In genomic region chr12:102670848-102671247, GRCm38 (mm10) we compare ENCODE assay signal across 14 mouse cellular contexts. TPM values are rescaled to one million over a fixed set of nuclear protein-coding genes. Genes with fewer than 3 reads are reported as not detected.
DNase-seq lines count a peak whose midpoint lies in the region; ATAC-seq lines count a peak whose summit lies in the region.
"Had no signal": no experiment of that assay in that cellular context is flagged by ENCODE, and none has a peak within 500 bp of the region (broad histone marks: within the 10 kb centered on the region; RNA-seq: fewer than 3 reads in every experiment).

No protein-coding gene starts in this region.

- no peak overlapping the region for H3K27ac ChIP-seq in midbrain, embryonic 11.5 days (ENCODE audit: low read depth, low read length)
- H3K27ac ChIP-seq in midbrain, embryonic 16.5 days (ENCODE audit: low read length) = no peak overlapping the region
- no peak overlapping the region for H3K27ac ChIP-seq in forebrain, embryonic 15.5 days (replicated peaks)
- H3K27ac ChIP-seq: heart, embryonic 13.5 days; macrophage had no signal

- no peak overlapping the region for H3K4me2 ChIP-seq in midbrain, embryonic 11.5 days
- no peak overlapping the region for H3K4me2 ChIP-seq in midbrain, embryonic 16.5 days (ENCODE audit: low read length)
- no peak overlapping the region for H3K4me2 ChIP-seq in forebrain, embryonic 15.5 days (replicated peaks)
- H3K4me2 ChIP-seq: heart, embryonic 13.5 days; lung, embryonic 14.5 days had no signal

- H3K9ac ChIP-seq in midbrain, embryonic 11.5 days (ENCODE audit: low read length) = no peak overlapping the region
- H3K9ac ChIP-seq in midbrain, embryonic 16.5 days (ENCODE audit: low read depth, low read length) = no peak overlapping the region
- H3K9ac ChIP-seq in forebrain, embryonic 15.5 days (replicated peaks) = no peak overlapping the region
- H3K9ac ChIP-seq: heart, embryonic 13.5 days; lung, embryonic 14.5 days had no signal

- peaks cover 8% of the 10 kb centered on the region for H3K4me1 ChIP-seq in midbrain, embryonic 11.5 days (ENCODE audit: control insufficient read depth, insufficient read depth, low read length)
- peaks cover 7% of the 10 kb centered on the region for H3K4me1 ChIP-seq in midbrain, embryonic 16.5 days (ENCODE audit: control insufficient read depth, insufficient read depth, low read length)
- H3K4me1 ChIP-seq in forebrain, embryonic 15.5 days = peaks cover 12% of the 10 kb centered on the region

- ATAC-seq in midbrain, embryonic 11.5 days (ENCODE audit: low FRiP score) = peak; percentile 70; the same call in 1 of the 2 replicates
- ATAC-seq in midbrain, embryonic 16.5 days = no peak
- 0 out of 2 replicates have a peak, but pooled peaks have one; percentile 34 for ATAC-seq in forebrain, embryonic 15.5 days (replicated peaks)

- peak; percentile 55 for DNase-seq in embryo, embryonic 10 days (ENCODE audit: low spot score)
- no peak for DNase-seq in embryo, embryonic 11 days
- no peak for DNase-seq in midbrain, embryonic 11.5 days (ENCODE audit: low spot score, missing footprints)
- peak; percentile 47 for DNase-seq in splenic B cell, adult 2 months (ENCODE audit: low read depth, low spot score)
- no peak for DNase-seq in adrenal gland, postnatal 10 days
- DNase-seq in adrenal gland, adult 18-20 months (ENCODE audit: low spot score in 2 of 2) = no peak
- DNase-seq: cerebellum, adult 18-20 months; heart, postnatal 4 days; kidney, postnatal 4 days; lung, embryonic 14.5 days had no signal

- no peaks in the 10 kb centered on the region for H3K27me3 ChIP-seq in midbrain, embryonic 11.5 days (ENCODE audit: control insufficient read depth, insufficient read depth, low read length)
- H3K27me3 ChIP-seq in midbrain, embryonic 16.5 days (ENCODE audit: control insufficient read depth, insufficient read depth, low read depth, low read length) = no peaks in the 10 kb centered on the region
- no peaks in the 10 kb centered on the region for H3K27me3 ChIP-seq in forebrain, embryonic 15.5 days
- H3K27me3 ChIP-seq in splenic B cell, adult 2 months (ENCODE audit: control insufficient read depth, insufficient read depth, low read length, poor library complexity, severe bottlenecking) = no peaks in the 10 kb centered on the region
- H3K27me3 ChIP-seq: heart, embryonic 13.5 days had no signal

- no peak overlapping the region for H3K4me3 ChIP-seq in midbrain, embryonic 11.5 days (ENCODE audit: low read depth, low read length)
- no peak overlapping the region for H3K4me3 ChIP-seq in midbrain, embryonic 16.5 days (ENCODE audit: low read depth, low read length)
- H3K4me3 ChIP-seq in forebrain, embryonic 15.5 days = no peak overlapping the region
- H3K4me3 ChIP-seq: heart, embryonic 13.5 days had no signal

- WGBS in midbrain, embryonic 11.5 days = 32% methylated on average over 8 of the region's 8 CpGs
- 27% methylated on average over 8 of the region's 8 CpGs for WGBS in midbrain, embryonic 16.5 days
- whole genome bisulfite sequencing in forebrain, embryonic 15.5 days = 26% methylated on average over 8 of the region's 8 CpGs

- no peaks in the 10 kb centered on the region for H3K36me3 ChIP-seq in midbrain, embryonic 11.5 days (ENCODE audit: control insufficient read depth, insufficient read depth, low read length)
- peaks cover 8% of the 10 kb centered on the region; the same call in 1 of the 2 replicates for H3K36me3 ChIP-seq in midbrain, embryonic 16.5 days (ENCODE audit: control insufficient read depth, insufficient read depth, low read length)
- H3K36me3 ChIP-seq in forebrain, embryonic 15.5 days = no peaks in the 10 kb centered on the region
- no peaks in the 10 kb centered on the region for H3K36me3 ChIP-seq in splenic B cell, adult 2 months (ENCODE audit: control insufficient read depth, insufficient read depth, low read length, poor library complexity, severe bottlenecking)

- H3K9me3 ChIP-seq in midbrain, embryonic 11.5 days (ENCODE audit: control insufficient read depth, low read length) = no peaks in the 10 kb centered on the region
- no peaks in the 10 kb centered on the region for H3K9me3 ChIP-seq in midbrain, embryonic 16.5 days (replicated peaks; ENCODE audit: control insufficient read depth, low read length, poor library complexity, severe bottlenecking)
- H3K9me3 ChIP-seq in forebrain, embryonic 15.5 days = no peaks in the 10 kb centered on the region
- H3K9me3 ChIP-seq: heart, embryonic 13.5 days had no signal

RNA-seq across cellular contexts. Expression of gene Itpk1, which starts 33.9 kb away (rescaled TPM):
- 11.6 and 14.2 TPM in 2 replicates for polyA plus RNA-seq in midbrain, embryonic 11.5 days (2014; fragmentation: Nextera tagmentation; extraction: Ambion mirVana)
- 35.8 and 39.3 TPM in 2 replicates for polyA plus RNA-seq in midbrain, embryonic 16.5 days (2015; fragmentation: Nextera tagmentation; extraction: Ambion mirVana)
- 58.7 and 59.1 TPM in 2 replicates for polyA plus RNA-seq in forebrain, embryonic 15.5 days (2015; fragmentation: Nextera tagmentation; extraction: Ambion mirVana)
- total RNA-seq in adrenal gland, postnatal 10 days (2021) = 10 to 100 TPM; 98.3 to 99.2 TPM
- total RNA-seq in adrenal gland, adult 18-20 months (2021) = 100 to 1,000 TPM in 1 of 2 experiments, 10 to 100 TPM in 1; 49.7 to 156 TPM

Comparison
In these comparisons a context has a peak if more than half of its experiments do, and no peak if none do; other contexts are left out.
1. DNase-seq: peak in embryo, embryonic 10 days (single experiment) and splenic B cell, adult 2 months (single experiment); none in embryo, embryonic 11 days (single experiment), midbrain, embryonic 11.5 days (single experiment), adrenal gland, postnatal 10 days (single experiment) and adrenal gland, adult 18-20 months (0 of 2).